Mouse (Mus musculus) stomach, postnatal 0 days (tissue): ENCODE results near the gene Rps6kb2.

Source experiments
- CTCF ChIP-seq: IDR thresholded peaks from 2 replicates; pipeline ENCODE4 v1.5.1; 2016; ENCODE audit warnings: antibody characterized with exemption, low read depth, mild to moderate bottlenecking, moderate library complexity
- EP300 ChIP-seq: optimal IDR thresholded peaks from 2 replicates; pipeline ENCODE3; 2016; ENCODE audit warnings: antibody characterized with exemption

GRCm38 (mm10) chr19:4149283-4149682 is 13.9 kb downstream of the Rps6kb2 start:
- no peak for TF ChIP-seq EP300
- TF ChIP-seq CTCF: no peak
